Mouse (Mus musculus) adrenal gland, adult (tissue): ENCODE results near the gene 1700018F24Rik.
"Not testable (repeated sequence)": the region's sequence is repeated elsewhere in the genome, so short reads cannot be mapped to it uniquely, and the experiment has no call there.

Experiments
- DNase-seq, 2 experiments: peaks; one replicate each; pipeline ENCODE4 v3.0.0; 2022 to 2023; ENCODE audit warnings: low spot score in 1 of 2; ENCODE audit not compliant: inconsistent age in 2 of 2

The 1700018F24Rik gene

DNA sequence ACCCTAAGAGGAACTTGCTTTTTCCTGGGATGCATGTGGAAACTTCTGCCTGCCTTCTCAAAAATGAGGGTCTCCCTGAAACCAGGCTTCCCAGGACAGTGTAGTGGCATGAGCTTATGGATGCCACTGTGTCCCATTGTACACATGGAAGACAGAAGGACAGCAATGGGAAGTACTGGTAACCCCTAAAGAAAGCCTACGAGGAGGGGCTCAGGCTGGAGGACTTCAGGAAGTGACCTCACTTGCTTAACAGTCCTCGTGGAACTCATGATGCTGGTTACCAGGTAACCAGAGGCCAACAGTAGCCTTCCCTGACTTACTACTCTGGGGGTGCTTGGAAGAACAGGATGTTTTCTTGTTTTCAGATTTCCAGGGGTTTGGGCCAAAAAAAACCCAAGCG lies at the start of gene 1700018F24Rik:
Gene 1700018F24Rik (plus strand): TSS at position 301 of the 400 bp plus-strand sequence.
- not testable (repeated sequence) for DNase-seq

DNA sequence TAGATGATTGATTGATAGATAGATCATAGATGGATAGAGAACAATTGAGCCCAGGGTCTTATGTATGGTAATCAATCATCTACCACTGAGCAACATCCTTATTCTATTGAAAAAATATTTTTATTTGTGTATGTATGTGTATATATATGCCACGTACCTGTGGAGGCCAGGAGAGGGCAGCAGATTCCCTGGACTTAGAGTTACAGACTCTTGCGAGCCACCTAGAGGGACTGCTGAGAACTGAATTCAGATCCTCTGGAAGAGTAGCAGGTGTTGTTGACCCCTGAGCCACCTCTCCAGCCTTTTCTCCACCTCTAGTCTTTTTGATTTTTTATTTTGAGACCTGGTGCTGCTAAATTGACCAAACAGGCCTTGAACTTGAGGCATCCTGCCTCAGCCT lies 44.3 kb upstream of the 1700018F24Rik start:
- DNase-seq = no peak

DNA sequence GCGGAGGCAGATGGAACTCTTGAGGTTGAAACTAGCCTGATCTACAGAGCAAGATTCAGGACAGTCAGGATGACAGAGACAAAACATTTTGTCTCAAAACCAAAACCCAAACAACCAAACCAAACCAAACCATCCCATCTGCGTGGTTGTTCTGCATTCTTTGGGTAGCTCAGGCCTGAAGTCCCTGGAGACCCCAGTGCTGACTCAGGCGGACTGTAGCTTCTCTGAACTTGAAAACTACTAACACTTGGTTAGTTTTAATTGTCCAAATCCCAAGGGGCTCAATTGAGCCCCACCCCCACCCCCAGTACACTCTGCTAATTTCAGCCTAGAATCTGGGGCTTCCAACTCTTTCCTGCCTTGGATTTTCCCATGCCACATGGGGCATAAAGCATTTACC lies 39.4 kb upstream of the 1700018F24Rik start:
- no peak for DNase-seq

DNA sequence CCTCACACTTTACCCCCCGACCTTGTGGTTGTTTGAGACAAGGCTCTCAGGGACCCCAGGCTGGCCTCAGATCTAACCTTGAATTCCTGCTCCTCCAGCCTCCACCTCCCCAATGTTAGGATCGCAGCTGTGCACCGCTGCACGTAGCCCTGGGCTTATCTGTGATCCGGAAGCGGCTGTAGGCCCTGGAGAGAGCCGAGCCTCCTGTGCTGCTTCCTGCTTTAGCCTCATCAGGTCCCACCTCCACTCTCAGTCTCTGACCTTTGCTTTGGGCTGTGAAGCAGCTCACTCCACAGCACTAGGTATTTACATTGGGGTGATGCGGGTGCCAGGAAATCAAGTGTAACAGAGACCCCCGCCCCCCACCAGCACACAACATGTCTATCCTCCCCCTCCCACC lies 38.3 kb upstream of the 1700018F24Rik start:
- no peak for DNase-seq

DNA sequence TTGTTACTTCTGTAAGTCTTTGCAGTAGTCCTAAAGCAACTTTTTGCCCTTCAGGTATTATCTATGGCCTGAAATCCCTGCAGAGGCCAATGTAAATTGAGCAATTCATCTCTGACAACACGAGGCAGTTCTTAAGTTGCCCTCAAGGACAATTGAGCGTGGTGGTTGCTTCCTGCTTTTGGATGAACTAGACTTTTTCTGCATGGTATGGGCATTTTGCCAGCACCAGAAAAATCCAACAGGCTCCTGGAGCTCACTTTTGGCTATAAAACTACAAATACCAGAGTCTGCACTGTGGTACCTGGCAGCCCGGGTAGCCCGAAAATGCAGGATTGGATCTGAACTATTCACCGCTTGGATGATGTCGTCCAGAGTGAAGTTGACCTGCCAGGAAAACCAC lies 37.2 kb upstream of the 1700018F24Rik start:
- DNase-seq = peak; percentile 47 to 82

DNA sequence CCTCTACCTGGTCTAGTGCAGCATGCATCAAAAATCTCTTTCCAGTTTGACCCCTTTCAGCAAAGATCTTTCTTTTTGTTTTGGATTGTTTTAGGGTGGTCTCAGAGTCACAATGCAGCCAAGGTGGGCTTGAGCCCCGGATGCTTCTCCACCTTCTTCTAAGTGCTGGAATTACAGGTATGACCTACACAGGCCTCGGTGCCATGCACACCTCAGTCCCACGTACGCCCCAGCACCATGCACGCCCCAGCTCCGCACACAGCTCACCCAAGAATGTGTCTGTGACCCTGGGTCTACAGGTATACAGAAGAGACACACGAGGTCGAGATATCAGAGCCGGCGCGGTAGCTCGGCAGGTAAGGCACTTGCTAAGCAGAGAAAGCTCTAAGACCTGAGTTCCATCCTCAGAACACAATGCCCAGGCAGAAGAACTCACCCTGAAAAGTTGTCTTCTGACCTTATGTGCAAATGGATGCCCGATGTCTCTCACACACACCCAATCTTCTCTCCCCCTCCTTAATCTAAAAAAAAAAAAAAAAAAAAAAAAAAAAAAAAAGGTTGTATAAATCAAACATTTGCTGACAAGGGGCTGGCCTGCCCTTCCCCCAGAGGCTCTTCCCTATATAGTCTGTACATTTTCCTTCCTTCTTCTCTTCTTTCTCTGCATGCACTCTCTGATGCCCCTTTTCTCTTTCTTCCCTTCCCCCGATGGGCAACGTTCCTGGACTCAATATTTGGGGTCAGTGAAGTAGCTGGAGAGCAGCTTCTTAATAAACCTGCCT lies 33.7 kb upstream of the 1700018F24Rik start:
- no peak for DNase-seq

DNA sequence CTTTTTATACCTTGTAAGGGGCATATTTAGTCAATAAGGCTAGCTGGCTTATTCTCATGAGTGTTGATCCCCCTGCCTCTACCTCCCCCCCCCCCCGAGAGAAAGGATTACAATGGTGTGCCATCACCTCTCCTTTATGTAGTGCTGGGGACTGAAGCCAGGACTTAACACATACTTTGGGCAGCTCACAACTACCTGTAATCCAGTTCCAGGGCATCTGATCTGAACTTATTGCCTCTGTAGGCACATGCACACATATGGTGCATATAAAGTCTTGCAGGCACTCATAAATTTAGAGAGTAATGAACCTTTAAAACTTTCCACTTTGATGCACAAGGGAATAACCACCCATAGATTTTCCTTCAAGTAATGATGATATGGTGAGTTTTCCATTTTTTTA lies 28.5 kb upstream of the 1700018F24Rik start:
- DNase-seq = no peak

DNA sequence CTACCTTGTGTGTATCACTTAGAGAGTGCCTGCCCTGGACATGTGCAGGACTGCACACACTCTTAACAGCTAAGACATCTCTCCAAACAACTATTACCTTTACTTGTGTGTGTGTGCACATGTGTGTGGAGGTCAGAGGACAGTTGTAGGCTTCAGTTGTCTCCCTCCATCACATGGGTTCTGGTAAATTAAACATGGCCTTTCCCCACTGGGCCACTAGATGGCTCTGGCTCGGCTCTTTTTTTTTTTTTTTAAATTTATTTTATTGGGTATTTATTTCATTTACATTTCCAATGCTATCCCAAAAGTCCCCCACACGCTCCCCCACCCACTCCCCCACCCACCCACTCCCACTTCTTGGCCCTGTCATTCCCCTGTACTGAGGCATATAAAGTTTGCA lies 26.0 kb upstream of the 1700018F24Rik start:
- not testable (repeated sequence) for DNase-seq

DNA sequence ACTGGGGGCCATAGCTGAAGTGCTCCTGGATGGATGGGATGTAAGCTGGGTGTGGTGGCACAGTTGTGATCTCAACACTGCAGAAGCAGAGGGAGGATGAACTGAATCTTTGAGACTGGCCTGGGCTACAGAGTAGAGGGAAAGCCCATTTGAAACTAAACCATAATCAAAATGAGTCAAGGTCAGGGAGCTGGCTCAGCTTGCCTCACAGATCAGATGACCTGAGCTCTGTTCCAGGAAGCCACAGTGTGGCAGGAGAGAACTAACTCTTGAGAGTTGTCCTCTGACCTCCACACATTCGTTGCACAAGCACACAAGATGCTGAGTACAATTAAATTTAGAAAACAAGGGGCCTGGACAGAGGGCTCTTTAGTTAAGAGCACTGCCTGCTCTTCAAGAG lies 22.5 kb upstream of the 1700018F24Rik start:
- peak; percentile 45 to 71 for DNase-seq

DNA sequence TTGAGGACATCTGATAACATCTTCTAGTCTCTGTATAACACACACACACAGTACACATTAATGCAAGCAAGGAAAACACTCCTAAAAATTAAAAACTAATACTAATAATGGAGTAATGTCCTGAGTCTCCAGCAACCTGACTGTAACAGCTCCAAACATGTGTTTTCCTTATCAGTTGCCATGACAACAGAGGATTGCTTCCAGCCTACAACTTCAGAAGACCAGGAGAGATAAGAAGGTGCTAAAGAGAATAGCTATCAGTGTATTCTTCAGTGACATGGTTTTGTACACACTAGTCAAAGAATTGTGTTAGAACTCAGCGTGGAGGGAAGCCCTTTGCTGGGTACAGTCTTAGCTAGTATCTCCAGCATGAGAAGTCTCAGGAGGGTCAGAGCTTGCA lies 22.1 kb upstream of the 1700018F24Rik start:
- DNase-seq = not testable (repeated sequence)

DNA sequence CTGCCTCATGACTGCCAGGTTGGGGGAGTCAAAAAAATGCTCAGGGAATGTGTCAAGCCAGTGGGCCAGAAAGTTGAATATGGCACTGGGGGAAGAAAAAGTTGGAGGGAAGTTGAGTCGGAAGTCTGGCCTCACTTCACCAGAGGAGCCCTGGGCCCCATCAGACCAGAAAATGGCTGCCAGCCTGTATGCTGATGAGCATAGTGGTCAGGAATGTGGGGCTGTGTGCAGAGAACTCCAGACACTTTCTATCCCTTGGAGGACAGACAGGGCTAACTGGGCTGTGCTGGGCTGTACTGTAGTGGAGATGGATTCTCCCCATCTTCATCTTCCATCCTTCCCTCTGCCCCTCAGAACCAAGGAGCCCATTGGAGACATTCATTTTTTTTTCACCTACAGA lies 12.3 kb upstream of the 1700018F24Rik start:
- DNase-seq = not testable (repeated sequence)

DNA sequence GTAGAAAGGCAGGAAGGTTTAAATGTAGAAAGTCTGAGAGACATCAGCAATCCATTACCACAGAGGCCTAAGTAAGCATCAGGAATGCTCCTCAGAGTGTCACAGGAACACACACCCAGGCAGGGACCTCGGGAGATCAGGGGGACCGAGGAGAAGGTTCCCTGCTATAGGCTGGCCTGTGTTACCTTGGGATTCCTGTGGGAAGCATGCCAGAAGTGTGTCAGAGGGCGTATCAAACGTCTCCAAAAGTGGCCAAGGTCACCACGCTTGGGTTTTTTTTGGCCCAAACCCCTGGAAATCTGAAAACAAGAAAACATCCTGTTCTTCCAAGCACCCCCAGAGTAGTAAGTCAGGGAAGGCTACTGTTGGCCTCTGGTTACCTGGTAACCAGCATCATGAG lies 10.4 kb upstream of the 1700018F24Rik start, which contains the start of gene Gm4871:
Gene Gm4871 (minus strand): TSS at position 364 of the 400 bp plus-strand sequence.
- DNase-seq = peak; percentile 47 to 74

DNA sequence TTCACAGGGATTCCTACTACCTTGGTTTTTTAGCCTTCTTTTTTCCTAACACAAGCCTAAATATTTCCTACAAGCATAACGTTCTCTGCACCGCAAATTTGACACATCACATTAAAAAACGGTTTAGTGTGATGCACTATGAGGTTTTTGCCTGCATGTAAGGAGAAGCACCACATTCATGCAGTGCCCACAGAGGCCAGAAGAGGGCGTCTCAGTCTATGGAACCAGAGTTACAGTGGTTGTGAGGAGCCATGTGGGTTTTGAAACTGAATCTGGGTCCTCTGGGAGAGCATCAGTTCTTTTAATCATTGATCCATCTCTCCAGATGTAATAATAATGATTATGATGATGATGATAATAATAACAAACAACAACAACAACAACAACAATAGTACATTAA lies 1.2 kb upstream of the 1700018F24Rik start:
- peak in 1 of 2 experiments; percentile 53 for DNase-seq

DNA sequence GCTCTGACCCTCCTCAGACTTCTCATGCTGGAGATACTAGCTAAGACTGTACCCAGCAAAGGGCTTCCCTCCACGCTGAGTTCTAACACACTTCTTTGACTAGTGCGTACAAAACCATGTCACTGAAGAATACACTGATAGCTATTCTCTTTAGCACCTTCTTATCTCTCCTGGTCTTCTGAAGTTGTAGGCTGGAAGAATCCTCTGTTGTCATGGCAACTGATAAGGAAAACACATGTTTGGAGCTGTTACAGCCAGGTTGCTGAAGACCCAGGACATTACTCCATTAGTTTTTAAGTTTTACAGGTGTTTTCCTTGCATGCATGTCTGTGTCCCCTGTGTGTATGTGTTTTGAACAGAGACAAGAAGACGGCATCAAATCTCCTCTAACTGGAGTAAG lies 11.4 kb downstream of the 1700018F24Rik start:
- DNase-seq = not testable (repeated sequence)

DNA sequence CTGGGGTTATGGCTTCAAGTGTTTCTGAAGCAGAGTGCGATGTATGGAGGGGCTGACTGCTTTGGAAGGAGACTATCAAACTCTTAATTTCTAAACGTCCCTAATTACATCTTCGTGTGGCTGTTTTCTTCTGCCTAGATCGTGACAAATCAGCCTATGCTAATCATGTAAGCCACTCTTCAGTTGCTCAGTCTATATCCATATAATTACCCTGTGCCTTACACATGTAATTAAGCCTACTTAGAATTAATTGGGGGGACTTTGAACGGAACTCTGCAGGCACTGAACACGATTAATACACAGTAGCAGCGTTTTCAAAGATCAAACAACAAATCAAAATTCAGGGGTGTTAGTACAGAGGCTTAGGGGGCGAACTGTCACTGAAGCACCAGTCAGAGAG lies 15.1 kb downstream of the 1700018F24Rik start:
- DNase-seq = no peak

DNA sequence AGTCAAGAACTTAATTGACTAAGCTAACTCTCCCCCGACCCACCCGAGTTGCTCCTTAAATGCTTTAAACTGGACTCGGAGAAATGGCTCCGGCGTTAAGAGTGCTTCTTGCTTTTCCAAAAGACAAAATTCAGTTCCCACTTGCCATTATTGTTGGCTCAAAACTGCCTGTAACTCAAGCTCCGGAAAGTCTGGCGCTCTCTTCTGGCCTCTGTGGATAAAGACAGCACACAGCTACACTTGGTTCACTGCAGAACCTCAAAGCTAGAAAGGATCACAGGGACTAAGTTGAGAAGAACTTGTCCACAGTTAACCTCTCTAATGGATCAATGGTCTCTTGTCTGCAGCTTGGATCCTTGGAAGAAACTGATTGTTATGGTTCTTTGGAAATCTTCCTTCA lies 15.9 kb downstream of the 1700018F24Rik start:
- DNase-seq = peak; percentile 18 to 45

DNA sequence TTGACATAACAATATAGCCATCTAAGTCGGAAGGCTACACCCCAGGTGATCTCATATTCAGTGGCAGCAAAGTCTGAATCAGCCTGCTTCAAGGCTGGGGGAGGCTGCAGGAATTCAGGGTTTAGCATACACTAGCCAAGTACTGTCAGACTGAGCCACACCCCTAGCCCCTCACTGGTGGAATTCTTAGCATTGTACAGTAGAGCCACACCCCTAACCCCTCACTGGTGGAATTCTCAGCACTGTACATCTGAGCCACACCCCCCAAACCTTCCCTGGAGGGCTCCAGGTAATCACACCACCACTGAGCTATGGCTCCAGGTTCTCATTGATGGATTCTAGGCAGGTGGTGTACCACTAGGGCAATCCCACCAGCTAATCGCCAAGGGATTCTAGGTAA lies 16.7 kb downstream of the 1700018F24Rik start:
- DNase-seq = no peak

DNA sequence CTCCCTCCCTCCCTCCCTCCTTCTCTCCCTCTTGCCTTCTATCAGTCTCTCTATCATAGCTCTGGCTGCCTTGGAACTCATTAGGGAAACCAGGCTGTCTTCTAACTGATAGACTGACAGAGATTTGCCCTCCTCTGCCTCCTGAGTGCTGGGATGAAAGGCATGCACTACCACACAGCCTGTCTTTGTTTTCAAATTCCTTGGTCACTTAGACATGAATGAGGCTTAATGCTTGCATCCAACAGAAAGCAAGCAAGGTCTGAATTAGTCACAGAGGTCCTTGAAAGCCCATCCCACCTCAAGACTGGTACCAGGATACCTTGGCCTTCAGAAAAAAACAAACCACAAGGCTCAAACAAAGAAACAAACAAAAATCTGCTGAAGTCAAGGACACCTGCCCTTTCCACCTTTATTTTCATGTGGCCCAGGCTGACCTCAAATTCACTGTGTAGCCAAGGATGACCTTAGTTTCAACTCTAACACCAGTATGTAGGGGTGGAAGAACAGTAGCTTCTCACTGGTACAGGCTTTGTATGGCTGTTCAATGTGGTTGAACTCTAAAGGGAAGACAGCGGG lies 22.1 kb downstream of the 1700018F24Rik start:
- DNase-seq = no peak

DNA sequence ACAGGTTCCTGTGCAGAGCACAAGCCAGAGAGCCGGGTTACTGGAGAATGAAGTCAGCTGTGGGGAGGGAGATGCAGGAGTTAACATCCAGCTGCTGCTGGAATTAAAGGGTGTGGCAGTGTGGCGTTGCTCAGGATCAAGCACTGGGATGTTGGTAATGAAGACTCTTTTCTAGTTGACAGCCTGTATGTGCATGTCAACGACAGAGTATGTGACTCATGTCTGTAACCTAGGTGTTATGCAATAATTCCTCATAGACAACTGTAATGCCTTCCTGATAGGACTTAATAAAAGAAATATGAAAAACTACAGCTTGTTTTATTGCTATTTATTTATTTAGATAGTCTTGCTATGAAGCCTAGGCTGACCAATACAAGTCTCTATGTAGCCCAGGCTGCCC lies 26.1 kb downstream of the 1700018F24Rik start:
- peak in 1 of 2 experiments; percentile 16 for DNase-seq

DNA sequence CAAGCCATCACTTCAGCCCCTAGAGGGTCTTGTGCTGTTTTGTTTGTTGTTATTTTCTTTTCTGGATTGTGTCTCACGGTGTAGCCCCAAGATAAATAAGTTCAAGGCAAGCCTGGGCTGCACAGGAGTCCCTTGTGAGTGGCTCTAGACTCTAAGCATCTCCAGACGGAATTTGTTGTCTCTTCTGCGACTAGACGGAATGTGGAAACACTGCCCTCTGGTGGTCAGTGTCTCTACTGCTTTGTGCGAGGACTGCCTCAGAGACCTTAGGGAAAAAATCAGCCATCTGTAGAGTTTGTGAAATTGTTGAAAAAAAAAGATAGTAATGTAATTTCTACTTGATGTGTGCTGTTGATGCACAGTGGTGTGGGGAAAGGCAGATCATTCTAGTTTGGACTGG lies 26.9 kb downstream of the 1700018F24Rik start:
- peak; percentile 56 to 88 for DNase-seq

DNA sequence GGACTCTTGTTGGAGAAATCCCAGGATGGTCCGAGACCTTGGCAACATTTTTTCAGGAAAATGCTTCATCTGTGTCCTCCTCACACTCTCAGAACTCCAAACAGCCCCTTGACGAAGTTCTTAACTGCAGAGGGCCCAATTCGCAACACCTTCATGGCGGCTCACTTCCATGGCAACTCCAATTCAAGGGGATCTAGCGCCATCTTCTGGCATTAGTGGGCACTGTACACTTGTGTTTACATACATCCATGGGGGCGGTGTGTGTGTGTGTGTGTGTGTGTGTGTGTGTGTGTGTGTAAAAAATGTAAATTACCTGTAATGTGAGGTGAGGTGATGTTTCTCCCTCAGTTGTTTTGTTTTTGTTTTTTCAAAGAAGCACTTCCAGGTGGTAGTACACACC lies 28.6 kb downstream of the 1700018F24Rik start:
- no peak for DNase-seq

DNA sequence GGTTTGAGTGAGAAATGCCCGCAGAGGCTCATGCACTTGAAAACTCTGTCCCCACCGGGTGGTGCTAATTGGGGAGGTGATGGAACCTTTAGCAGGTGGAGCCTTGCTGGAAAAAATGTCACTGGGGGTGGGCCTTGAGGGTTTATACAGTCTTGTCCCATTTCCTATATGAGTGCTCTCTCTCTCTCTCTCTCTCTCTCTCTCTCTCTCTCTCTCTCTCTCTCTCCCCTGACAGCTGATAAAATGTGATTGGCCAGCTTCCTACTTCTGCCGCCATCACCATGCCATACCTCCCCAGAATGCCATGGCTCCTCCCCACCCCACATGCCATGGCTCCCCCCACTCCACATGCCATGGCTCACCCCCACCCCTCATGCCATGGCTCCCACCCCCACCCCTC lies 32.3 kb downstream of the 1700018F24Rik start:
- DNase-seq = no peak
